Mouse (Mus musculus) brain, embryonic 14.5 days (tissue): ENCODE data around the gene A430078G23Rik.

Source experiments
- CTCF ChIP-seq: fragments of 200-500 bp; IDR thresholded peaks from 2 replicates; pipeline ENCODE4 v1.5.1; 2012; ENCODE audit warnings: inconsistent platforms, mild to moderate bottlenecking, moderate library complexity, borderline replicate concordance; ENCODE audit not compliant: insufficient read depth, insufficient read length; ENCODE audit errors: extremely low read depth
- POLR2A ChIP-seq: fragments of 200-500 bp; IDR thresholded peaks from 2 replicates; pipeline ENCODE4 v1.6.1; 2012; ENCODE audit warnings: mild to moderate bottlenecking, inconsistent platforms, borderline replicate concordance; ENCODE audit not compliant: poor library complexity, insufficient read depth, insufficient read length, severe bottlenecking; ENCODE audit errors: extremely low read depth

DNA sequence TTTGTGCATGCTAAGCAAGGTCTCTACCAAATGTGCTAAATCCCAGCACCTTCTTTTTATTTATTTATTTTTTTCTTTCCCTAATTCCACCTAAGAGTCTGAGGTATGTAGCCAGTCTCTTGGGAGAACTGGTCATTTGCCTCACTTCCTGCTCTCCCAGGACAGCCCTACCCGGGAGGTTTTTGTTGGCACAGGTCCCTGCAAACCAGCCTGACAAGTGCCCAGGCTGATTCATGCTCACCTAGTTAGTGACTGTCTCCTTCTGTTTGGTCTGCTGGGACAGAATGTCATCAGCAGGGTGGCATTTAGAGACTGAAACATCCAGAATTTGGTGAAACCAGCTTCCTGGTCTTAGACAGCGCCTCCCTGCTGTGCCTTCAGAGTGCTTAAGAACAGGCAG, 76.8 kb downstream of the A430078G23Rik start:
- TF ChIP-seq CTCF: no peak
- no peak for TF ChIP-seq POLR2A
